Mouse (Mus musculus) T-helper 1 cell (primary cell): ENCODE measurements at regions not wholly inside any gene's neighbourhood (a gene's known extent, or its start where the extent isn't known, plus 50 kb on each side); places are given as distances from the start of the nearest gene placed in this dataset.

Experiments used
- in situ Hi-C: fragments of 300-600 bp; cut with MboI, MseI; formaldehyde crosslinking; loops from one replicate; pipeline ENCODE4 v1.15.1; 2025; ENCODE audit warnings: high pct_unique_total_duplicates

DNA sequence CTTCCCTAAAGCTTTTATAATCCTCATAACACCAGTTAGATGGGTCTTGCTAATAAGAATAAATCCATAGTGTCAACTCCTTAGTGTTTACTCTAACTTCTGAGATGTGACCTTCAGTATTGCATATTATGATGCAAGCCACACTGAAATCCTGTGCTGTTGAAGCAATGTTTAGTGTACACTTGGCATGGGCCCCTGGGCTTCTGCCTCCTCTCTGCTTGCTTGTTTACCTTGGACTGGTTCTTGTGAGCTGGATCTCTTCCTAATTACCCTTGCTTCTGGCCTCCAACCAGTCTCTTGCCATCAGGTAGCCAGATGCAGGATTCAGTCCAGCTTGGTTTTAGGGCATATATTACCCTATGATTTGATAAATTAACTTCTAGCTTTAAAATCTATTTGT is 57.0 kb downstream of the Rgs2 start:
- in situ Hi-C loops: no loop called here

DNA sequence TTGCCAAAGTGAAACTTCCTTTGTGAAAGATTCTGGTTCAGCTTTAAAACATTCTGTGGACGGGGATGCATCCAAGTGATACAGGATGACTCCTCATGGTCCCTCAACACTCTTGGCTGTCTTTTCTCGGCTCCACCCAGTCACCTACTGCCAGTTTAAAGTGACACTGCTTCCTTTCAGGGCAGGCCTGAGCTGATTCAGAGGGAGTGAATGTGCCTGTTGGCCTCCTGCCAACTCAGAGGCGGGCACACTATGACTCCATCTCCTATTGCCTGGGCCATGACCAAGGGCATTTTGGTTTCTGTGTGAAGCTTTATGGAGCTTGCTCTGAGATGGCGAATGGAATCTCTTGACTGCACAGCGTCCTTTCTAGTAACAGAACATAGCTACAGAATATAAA is 62.5 kb downstream of the Rgs2 start:
- in situ Hi-C loops: no loop called here

DNA sequence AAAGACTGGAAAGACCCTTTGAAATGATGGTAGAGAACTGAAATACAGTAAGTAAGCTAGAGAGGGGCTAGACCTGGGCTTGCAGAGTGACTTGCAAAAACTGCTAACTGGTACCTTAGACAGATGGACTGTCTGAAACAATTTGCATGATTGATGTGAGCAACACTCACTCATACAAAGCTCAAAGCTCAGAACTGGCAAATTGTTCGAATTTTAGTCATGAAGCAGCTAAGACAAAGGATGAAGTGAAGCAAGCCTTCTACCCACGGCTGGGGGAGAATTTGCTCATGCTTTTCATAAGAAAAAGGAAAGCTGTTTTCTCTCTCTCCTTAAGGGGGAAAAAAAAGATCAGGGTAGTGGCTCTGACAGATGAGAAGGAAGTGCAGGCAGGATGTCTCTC is 64.5 kb downstream of the Rgs2 start:
- in situ Hi-C loops: no loop called here

DNA sequence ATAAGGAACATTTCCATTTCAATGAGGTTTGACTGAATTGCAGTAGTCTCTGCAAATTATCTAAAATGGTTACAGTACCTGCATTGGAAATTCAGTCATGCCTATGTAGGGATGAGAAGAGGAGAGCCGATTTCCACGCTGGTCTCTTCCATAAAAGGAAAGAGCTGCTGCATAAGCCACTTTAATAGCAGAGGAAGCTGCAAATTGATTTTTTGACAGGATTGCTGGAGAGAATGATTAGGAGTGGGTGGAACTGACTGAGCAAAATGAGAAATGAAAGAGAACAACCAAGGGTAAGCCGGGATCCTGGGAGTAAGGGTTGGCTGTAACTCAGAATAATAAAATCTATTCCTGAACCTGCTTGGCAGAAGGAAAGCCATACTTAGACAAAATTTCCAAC is 65.4 kb downstream of the Rgs2 start:
- in situ Hi-C loops: no loop called here

DNA sequence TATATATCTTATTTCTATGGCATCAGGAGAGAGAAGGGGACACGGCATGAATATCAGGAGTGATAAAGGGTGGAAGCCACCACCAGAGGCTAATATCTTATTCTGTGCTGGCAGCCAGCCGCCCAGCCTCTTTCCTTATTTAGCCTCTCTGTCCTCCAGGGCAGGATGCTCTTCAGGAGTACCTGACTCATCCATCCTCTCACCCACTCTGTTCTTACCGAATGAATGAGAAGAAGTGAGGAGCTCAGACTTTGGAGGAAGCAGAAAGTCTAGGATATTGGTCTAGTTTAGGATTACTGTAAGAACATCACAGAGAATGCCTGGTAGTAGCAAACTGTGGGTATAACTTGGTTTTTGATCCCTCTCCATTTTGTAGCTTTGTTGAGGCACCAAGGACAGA is 73.2 kb downstream of the Rgs2 start:
- in situ Hi-C loops: no loop called here

DNA sequence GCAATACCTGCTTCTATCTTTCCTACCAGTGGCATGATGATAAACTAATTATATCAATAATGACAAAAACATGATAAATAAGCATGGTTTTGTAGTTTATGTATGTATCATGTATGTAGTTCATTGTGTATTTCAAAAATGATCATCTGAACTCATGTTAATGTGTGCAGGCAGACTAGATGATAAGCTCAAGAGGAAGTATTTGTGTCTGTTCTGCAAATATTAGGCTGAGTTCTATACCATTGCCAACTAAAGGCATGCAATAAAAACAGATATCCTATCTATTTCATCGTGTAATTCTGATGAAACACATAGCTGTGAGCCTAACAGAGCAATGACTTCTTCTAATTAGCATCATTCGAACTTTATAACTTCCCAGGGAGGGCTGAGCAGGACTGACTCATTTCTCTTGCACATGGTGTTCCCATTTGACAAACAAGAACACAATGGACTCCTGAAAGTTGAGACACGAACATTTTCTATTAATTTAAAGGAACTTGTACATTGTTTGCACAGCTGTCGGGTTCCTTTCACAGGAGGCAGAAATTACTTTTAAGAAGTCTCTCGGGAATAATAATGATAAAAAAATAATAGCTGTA is 74.3 kb downstream of the Rgs2 start:
- in situ Hi-C loops: no loop called here

DNA sequence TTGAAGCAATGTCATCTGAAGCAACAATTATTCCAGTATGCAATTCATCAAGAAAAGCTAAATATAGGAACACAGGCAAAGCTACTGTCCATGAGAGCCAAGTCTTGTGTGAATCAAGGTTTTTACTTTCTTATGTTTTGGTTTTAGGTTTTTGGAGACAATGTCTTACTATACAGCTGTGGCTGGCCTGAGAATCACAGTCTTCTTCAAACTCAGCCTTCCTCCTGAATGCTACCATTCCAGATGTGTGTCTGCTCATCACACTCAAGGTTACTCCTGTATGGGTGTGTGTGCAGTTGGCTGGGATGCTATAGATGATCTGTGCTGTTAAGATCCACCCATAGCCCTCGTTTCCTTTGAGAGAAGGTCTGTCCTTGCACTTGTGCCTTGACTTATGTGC is 81.5 kb downstream of the Rgs2 start:
- in situ Hi-C loops: no loop called here

DNA sequence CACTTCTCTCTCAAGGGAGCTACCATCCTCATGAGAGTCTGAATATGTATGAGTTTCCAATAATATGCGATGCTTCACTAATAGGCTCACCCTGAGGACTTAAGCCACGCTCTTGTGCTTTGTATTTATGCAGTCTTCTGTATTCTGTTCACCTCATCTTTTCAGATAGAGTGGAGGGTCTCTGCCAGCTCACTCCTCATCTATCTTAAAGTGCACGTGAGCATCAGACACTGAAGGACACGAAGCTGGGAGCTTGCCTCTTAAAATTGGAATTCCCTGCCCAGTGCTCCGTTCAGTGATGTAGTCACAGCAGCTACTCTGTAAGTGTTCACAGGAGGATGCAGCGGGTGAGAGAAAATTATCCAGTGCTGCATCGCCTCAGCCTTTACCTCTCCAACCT is 83.7 kb downstream of the Rgs2 start:
- in situ Hi-C loops: no loop called here

DNA sequence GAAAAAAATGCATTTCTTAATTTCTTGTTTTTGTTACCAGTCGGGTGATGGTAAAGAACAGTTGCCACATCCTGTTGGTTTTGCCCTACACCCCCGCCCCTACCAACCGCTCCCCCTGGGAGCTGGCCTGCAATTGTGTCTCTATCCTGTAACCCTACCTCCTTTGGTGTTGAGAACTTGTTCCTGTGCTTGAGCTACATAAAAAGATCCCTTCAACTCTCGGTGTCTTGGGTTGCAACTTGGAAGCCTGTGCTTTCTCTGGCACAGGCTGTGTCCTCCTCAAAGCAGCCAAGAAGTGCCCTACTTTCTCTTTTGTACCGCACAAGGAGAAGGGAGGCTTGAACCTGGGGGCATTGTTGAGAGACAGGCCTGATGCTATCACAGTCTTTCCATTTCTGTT is 85.0 kb downstream of the Rgs2 start:
- in situ Hi-C loops: loop anchor here (10.0 kb wide), 1 partner anchor 456 kb away; no protein-coding TSS in a partner anchor

DNA sequence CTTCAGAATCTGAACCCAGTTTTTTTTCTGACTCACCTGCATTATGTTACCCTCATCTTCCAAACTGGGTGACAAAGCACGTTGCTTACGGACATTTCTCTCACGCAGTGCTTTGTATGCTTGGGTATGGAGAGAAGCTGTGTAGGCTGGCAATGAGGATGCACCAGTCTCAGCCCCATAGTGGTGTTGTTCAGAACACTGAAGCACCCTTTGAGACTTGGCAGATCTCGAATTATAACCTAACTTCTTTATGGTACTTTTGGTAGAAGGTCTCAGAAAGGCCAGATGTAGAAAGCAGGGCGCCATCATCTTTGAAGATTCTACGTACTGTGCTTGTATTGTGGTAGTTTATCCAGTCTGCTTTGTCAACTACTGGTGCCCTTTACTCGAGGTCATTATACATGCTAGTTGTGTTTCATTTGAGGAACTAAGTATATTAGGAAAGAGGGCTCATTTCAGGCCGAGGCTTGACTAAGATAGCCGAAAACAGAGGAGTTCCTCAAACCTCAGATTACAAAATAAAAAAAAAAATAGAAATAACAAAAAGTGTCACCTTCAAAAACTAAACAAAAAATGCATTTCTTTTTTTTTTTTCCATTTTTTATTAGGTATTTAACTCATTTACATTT is 85.7 kb downstream of the Rgs2 start:
- in situ Hi-C loops: loop anchor here (10.0 kb wide), 1 partner anchor 457 kb away; no protein-coding TSS in a partner anchor

DNA sequence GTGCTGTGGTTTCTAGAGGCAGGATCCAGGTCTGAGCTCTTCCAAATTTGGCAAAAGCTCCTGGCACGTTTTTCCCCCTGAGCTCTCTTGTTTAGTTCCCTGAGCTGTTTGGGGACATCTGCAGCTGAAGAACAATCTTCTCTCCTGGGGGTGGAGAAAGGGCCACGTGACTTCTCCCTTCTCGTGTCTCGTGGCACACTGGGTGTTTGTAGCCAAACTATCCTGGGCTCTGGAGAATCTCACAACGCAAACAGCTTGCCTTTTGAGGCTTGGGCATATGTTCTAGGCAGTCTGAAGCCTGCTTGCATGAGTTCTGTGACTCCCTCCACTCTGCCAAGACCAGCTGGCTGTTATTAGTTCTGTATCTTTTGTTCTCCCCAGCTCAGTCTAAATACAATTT is 86.3 kb downstream of the Rgs2 start:
- in situ Hi-C loops: loop anchor here (10.0 kb wide), 1 partner anchor 457 kb away; no protein-coding TSS in a partner anchor

DNA sequence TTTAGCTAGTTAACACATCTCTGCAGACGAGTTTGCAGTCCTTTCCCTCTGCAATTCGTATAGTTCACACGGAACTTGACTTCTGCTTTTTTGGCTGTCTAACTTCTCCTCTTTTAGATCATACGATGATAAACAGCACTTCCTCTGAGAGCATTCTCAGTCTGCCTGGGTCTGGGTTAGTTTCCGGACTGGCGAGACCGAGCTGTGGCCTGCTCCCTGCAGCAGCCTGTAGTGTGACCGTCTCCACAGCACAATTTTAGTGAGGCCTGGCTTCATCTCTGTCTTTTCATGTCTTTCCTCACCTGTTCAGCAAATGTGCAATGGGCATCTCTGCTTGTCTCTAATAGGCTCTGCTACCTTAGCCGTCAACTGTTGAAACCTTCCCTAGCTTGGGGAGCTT is 87.4 kb downstream of the Rgs2 start:
- in situ Hi-C loops: loop anchor here (10.0 kb wide), 1 partner anchor 458 kb away; no protein-coding TSS in a partner anchor

DNA sequence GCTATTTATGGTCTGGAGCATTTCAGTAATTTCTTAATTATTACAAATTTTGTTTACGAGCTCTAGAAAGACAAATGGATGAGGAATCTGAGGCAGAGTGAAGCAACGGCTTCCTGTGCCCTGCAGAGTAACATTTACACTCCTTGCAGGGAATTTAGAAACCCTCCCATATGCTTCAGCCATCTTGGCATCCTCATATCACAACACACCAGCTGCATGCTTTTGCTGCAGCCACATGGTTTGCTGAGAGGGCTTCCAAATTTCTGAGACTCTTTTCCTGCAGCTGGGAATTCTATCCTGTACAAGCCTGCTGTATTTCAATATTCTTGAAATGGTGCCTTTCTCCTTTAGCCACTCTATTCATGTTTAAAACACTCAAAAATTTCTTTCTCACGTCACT is 91.4 kb downstream of the Rgs2 start:
- in situ Hi-C loops: loop anchor here (10.0 kb wide), 1 partner anchor 462 kb away; no protein-coding TSS in a partner anchor

DNA sequence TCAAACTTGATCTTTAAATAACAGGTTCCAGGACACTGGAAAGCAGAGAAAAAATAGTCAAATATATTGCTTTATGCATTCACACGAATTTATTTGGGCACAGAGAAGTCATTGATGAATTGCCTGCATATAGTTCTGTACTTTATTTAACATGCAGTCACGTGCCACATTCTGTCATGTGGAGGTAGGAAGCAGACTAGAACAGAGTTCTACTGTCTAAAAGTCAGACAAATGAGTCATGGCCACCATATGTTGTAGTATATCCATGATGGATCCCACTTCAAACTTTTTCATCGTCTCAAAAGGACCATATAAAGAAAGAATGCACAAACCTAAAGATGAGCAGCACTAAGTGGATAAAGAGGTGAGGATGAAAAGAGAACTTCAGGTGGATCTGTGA is 92.7 kb downstream of the Rgs2 start:
- in situ Hi-C loops: loop anchor here (10.0 kb wide), 1 partner anchor 464 kb away; no protein-coding TSS in a partner anchor

DNA sequence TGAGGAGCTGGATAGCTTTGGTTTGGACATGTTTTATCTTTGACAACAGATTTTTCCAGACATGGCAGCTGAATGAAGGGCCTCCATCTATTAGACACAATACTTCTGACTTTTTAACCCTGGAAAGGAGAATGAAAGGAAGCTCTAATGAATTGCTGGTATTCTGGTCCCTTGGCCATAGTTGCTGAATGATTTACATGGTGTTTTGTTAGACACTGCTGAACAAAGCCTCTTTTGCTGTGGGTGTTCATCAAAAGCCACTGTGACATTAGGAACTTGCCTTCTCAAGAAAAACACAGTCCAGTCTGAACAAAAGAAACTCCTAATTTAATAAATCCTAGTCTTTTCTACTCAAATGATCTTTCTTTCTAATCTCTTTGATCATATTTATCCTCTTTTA is 93.4 kb downstream of the Rgs2 start:
- in situ Hi-C loops: loop anchor here (10.0 kb wide), 1 partner anchor 464 kb away; no protein-coding TSS in a partner anchor

DNA sequence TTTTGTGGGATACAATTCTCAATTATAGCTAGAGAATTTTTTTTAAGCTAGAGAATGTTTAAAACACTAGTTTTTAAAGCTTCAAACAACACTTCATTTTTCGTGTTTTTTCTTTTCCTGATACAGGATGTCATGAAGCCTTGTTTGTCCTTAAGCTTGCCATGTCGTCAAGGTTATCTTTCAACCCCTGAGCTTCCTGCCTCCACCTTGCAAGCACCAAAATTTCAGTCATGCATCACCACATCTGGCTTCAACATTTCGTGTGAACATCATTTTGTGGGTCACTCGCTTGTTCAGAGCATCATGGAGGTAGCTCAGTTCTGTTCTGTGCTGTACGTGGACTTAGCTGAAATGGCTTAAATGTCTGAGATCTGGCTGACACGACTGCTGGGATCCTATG is 96.6 kb downstream of the Rgs2 start:
- in situ Hi-C loops: loop anchor here (10.0 kb wide), 1 partner anchor 363 kb away; no protein-coding TSS in a partner anchor

DNA sequence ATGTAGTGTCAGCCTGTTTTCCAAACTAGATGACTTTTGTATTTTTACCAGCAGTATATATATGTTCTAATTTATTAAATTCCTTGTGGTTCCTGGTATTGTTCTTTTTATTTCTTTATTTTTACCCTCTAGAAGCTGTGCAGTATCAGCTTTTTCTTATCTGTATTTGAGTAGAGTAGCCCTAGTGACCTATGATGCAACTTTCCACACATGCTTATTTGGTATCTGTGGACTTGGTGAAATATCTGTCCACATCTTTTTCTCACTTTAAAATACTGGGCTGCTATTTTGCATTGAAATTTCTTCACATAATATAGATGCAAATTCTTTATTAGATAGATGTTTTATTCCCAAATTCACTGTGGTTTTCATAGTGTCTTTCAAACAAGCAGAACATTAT is 97.1 kb downstream of the Rgs2 start:
- in situ Hi-C loops: loop anchor here (10.0 kb wide), 1 partner anchor 362 kb away; no protein-coding TSS in a partner anchor

DNA sequence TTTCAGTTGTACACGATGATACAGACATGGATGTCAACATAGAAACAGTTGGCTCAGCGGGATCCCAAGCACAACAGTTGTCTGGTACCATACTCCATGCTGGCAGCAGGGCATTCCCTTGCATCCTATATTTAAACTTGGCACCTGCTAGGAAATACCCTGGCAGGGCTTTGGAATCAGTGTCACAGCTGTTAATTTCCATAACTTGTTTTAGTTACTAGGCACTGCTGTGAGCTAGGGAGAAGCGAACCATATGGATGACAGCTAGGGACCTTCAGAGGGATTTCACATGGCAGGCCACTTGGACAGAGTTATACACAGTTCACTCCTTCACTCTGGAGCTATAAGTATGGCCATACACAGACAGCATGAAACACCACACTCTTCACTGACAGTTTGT is 100.0 kb downstream of the Rgs2 start:
- in situ Hi-C loops: loop anchor here (10.0 kb wide), 1 partner anchor 359 kb away; no protein-coding TSS in a partner anchor

DNA sequence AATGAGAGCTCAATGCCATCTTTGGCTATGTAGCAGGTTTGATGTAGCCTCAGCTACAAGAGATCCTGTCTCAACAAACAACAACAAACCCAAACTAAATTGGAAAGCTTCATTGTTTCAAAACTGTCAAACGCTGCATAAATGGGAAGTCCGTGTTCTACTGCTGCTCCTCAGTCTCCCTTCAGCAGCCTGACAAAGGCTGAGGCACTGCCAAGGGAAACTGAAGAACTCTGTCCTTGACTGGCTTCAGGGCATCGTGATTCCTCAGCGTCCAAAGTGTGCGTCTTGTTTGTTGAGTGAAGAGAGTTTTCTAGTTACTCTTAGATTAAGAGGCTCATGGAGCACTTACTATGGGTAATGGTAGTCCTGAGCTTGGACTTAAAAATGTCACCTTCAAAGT is 100.7 kb downstream of the Rgs2 start:
- in situ Hi-C loops: loop anchor here (10.0 kb wide), 1 partner anchor 358 kb away; no protein-coding TSS in a partner anchor

DNA sequence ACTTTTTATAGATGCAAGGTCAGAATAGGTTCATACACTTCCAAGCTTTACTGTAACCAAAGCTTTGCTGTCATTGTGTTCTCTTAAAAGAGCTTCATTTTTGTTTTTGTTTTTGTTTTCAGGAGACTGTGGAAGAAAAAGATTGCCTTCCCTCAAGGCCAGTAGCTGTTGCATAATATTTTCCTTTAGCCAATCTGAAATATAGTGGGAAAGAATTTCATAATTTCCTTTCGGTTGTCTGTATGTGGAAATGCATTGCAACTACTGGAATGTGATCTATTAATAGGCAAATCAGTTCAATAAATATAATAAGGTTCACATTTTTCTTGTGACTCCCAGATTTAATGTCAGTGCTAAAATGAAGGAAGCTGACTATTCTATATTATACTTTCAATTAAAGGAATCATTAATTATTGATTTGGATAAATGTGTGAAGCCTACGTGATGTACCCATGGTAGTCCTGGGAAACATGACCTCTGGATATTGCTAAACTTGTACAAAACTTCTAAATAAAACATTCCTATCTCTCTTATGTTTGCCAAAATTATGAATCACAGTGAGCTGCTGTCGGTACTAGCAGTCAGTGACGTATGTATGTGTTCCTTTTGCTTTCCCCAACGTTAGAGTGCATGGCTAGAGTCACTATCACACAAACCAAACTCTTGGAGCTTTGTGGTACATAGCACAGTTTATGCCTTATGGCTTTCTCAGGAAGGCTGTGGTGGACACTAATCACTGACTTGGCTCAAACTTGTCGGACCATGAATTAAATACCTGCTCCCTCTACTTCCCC is 102.6 kb downstream of the Rgs2 start:
- in situ Hi-C loops: loop anchor here (10.0 kb wide), 1 partner anchor 357 kb away; no protein-coding TSS in a partner anchor

DNA sequence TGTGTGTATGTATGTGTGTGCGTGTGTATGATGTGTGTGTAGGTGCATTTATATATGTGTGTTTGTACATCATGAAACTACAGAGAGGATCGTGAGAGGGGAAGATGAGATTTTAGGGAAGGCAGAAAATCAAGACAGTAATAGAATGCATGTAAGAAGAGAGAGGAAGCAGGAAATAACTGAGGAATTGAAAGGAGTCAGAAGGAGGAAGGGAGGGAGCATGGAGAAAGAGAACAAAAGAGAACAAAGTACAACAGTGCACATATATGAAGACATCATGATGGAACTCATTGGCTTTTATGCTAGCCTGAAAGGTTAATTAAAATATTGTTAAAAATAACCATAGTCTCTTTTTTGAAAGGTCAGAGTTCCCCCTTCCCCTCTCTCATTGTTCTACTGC is 111.4 kb downstream of the Uchl5 start:
- in situ Hi-C loops: no loop called here

DNA sequence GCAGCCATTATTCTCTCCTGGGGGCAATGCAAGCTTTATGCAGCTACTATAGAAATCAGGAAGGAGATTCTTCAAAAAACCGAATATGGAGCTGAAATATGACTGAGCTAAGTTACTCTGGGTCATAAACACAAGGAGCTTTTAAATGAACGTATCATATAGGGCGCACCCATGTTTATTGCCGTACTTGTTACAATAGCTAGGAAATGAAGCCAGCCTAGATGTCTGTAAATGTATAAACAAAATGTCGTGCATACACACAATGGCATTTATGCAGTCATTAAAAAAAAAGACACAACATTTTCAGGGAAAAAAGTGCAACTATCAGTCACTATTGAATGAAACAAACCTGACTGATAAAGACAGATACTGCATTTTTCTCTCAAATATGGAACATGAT is 111.0 kb downstream of the Uchl5 start:
- in situ Hi-C loops: no loop called here
